Mouse (Mus musculus) CH12.LX (cell line): Measurements from ENCODE around the gene Lix1l.

Source experiments
- CTCF ChIP-seq, 2 experiments: IDR thresholded peaks in 1 of 2; conservative IDR thresholded peaks in 1 of 2; 2 replicates each; pipeline ENCODE4 v1.5.1; 2011 to 2012; ENCODE audit warnings: low read depth in 2 of 2, low read length in 2 of 2, improper control_type of control experiment in 1 of 2, inconsistent platforms in 1 of 2, mild to moderate bottlenecking in 1 of 2, moderate library complexity in 1 of 2
- EP300 ChIP-seq: IDR thresholded peaks from 2 replicates; pipeline ENCODE4 v1.6.1; 2011; ENCODE audit warnings: low read length, improper control_type of control experiment
- MAX ChIP-seq: IDR thresholded peaks from 2 replicates; pipeline ENCODE4 v1.6.1; 2011; ENCODE audit warnings: low read length, improper control_type of control experiment
- MYC ChIP-seq: IDR thresholded peaks from 2 replicates; pipeline ENCODE4 v1.6.1; 2011; ENCODE audit warnings: low read depth, mild to moderate bottlenecking, improper control_type of control experiment, low read length
- POLR2A ChIP-seq: IDR thresholded peaks from 2 replicates; pipeline ENCODE4 v1.6.1; 2011; ENCODE audit warnings: low read depth, mild to moderate bottlenecking, improper control_type of control experiment, low read length
- TBP ChIP-seq: conservative IDR thresholded peaks from 2 replicates; pipeline ENCODE4 v1.6.1; 2011; ENCODE audit warnings: low read depth, low read length, improper control_type of control experiment
- TCF12 ChIP-seq: IDR thresholded peaks from 2 replicates; pipeline ENCODE4 v1.6.1; 2014; ENCODE audit warnings: low read depth, mild to moderate bottlenecking, inconsistent platforms, low read length, improper control_type of control experiment
- USF2 ChIP-seq: conservative IDR thresholded peaks from 2 replicates; pipeline ENCODE4 v1.6.1; 2011; ENCODE audit warnings: low read depth, low read length, improper control_type of control experiment
- ZKSCAN1 ChIP-seq: IDR thresholded peaks from 2 replicates; pipeline ENCODE4 v1.6.1; 2012; ENCODE audit warnings: low read depth, inconsistent platforms, low read length, improper control_type of control experiment, borderline replicate concordance
- ZMIZ1 ChIP-seq: IDR thresholded peaks from 2 replicates; pipeline ENCODE4 v1.6.1; 2012; ENCODE audit warnings: low read depth, mild to moderate bottlenecking, inconsistent platforms, low read length, improper control_type of control experiment
- ZNF384 ChIP-seq: IDR thresholded peaks from 2 replicates; pipeline ENCODE4 v1.6.1; 2012; ENCODE audit warnings: low read depth, low read length, improper control_type of control experiment, inconsistent platforms

DNA sequence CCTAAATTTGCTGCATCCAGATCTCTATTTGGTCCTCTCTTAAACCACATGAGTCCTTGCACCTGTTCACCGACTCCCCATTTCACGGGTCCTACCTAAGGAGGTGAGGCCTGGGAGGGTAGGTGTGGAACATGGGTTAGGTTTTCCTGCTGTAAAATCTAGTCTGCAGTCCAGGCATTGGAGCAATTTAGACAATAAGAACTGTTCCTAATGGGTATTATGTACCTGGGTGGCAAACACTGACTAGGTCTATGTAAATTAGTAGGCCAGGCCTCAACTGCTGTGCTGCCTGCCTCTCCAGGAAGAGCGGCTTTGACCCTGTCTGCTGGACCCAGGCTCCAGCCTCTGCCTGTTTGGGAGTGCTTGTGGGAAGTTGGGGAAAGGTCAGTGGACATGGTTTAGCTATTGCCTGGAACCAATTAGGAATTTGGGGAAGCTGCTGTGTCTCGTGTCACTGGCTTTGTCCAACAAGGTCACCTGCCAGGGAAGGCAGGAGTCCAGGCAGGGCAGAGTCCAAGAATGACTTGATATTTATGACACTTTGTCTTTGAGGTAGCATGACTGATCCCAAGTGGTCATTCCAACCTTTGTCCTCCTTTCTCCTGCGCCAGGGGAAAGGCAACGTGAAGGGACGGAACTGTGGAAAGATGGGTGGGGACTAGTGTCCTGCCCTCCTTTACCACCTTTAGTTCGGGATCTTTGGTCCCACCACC, 25.5 kb upstream of the Lix1l start:
- TF ChIP-seq ZMIZ1, result no peak
- no peak for TF ChIP-seq MYC
- TF ChIP-seq ZKSCAN1, result no peak
- TF ChIP-seq EP300, result no peak
- TF ChIP-seq MAX, result no peak
- TF ChIP-seq POLR2A, result no peak
- TF ChIP-seq TBP, result no peak
- TF ChIP-seq CTCF (conservative IDR thresholded peaks at IDR 0.05 in 1 of 2, IDR thresholded peaks at IDR 0.05 in 1 of 2; ENCODE audit: low read depth in 2 of 2, low read length in 2 of 2), result no peak
- no peak for TF ChIP-seq USF2
- TF ChIP-seq TCF12, result no peak
- TF ChIP-seq ZNF384, result no peak
